ENCODE assay signal across 8 mouse cellular contexts in genomic region chr12:111007134-111008103, GRCm38 (mm10). TPM values are rescaled to one million over a fixed set of nuclear protein-coding genes. Genes with fewer than 3 reads are reported as not detected.
DNase-seq lines count a peak whose midpoint lies in the region; ATAC-seq lines count a peak whose summit lies in the region.

No protein-coding gene starts in this region.

- H3K36me3 ChIP-seq in forebrain, embryonic 10.5 days (replicated peaks) = no peaks in the 10 kb centered on the region
- no peaks in the 10 kb centered on the region for H3K36me3 ChIP-seq in forebrain, embryonic 14.5 days (ENCODE audit: control insufficient read depth, insufficient read depth, low read length)
- H3K36me3 ChIP-seq in heart, embryonic 13.5 days = no peaks in the 10 kb centered on the region
- H3K36me3 ChIP-seq in limb, embryonic 15.5 days = no peaks in the 10 kb centered on the region
- no peaks in the 10 kb centered on the region for H3K36me3 ChIP-seq in stomach, embryonic 15.5 days

- H3K27ac ChIP-seq in forebrain, embryonic 10.5 days = peak overlapping the region; percentile 63
- no peak overlapping the region for H3K27ac ChIP-seq in forebrain, embryonic 14.5 days (ENCODE audit: low read depth, low read length)
- H3K27ac ChIP-seq in heart, embryonic 13.5 days (replicated peaks) = peak overlapping the region; percentile 44
- peak overlapping the region; percentile 75 for H3K27ac ChIP-seq in limb, embryonic 15.5 days
- peak overlapping the region; percentile 81 for H3K27ac ChIP-seq in stomach, embryonic 15.5 days

- no peak overlapping the region for H3K9ac ChIP-seq in forebrain, embryonic 14.5 days (ENCODE audit: low read length)
- peak overlapping the region; percentile 12; the same call in 1 of the 2 replicates for H3K9ac ChIP-seq in heart, embryonic 13.5 days
- H3K9ac ChIP-seq in limb, embryonic 15.5 days = no peak overlapping the region
- no peak overlapping the region for H3K9ac ChIP-seq in stomach, embryonic 15.5 days

- H3K4me3 ChIP-seq in forebrain, embryonic 10.5 days = no peak overlapping the region
- no peak overlapping the region for H3K4me3 ChIP-seq in forebrain, embryonic 14.5 days (ENCODE audit: low read depth, low read length)
- no peak overlapping the region for H3K4me3 ChIP-seq in heart, embryonic 13.5 days
- H3K4me3 ChIP-seq in limb, embryonic 15.5 days = no peak overlapping the region
- no peak overlapping the region for H3K4me3 ChIP-seq in stomach, embryonic 15.5 days (replicated peaks)

- ATAC-seq in forebrain, embryonic 14.5 days = no peak
- ATAC-seq in activated CD4-positive, CD25-positive, alpha-beta regulatory T cell, adult 4 months = peak; percentile 97
- ATAC-seq in heart, embryonic 13.5 days (ENCODE audit: extremely low read depth, insufficient number of reproducible peaks, low FRiP score, low TSS enrichment) = peak; percentile 4; the same call in 1 of the 2 replicates
- ATAC-seq in limb, embryonic 15.5 days (ENCODE audit: insufficient number of reproducible peaks, low FRiP score, low TSS enrichment, low read depth) = no peak
- peak; percentile 64 for ATAC-seq in stomach, embryonic 15.5 days (ENCODE audit: insufficient read depth, low FRiP score, low read depth)
- no peak for ATAC-seq in frontal cortex, adult (ENCODE audit: low TSS enrichment)

- H3K27me3 ChIP-seq in forebrain, embryonic 10.5 days (ENCODE audit: poor library complexity, severe bottlenecking) = no peaks in the 10 kb centered on the region
- H3K27me3 ChIP-seq in forebrain, embryonic 14.5 days (replicated peaks; ENCODE audit: control insufficient read depth, insufficient read depth, low read length) = no peaks in the 10 kb centered on the region
- H3K27me3 ChIP-seq in heart, embryonic 13.5 days (replicated peaks) = no peaks in the 10 kb centered on the region
- H3K27me3 ChIP-seq in limb, embryonic 15.5 days = no peaks in the 10 kb centered on the region
- H3K27me3 ChIP-seq in stomach, embryonic 15.5 days (replicated peaks) = no peaks in the 10 kb centered on the region

- no peak for DNase-seq in forebrain, embryonic 10.5 days (ENCODE audit: extremely low spot score, low spot score)
- DNase-seq in forebrain, embryonic 14.5 days (ENCODE audit: low spot score) = no peak
- no peak for DNase-seq in frontal cortex, adult 2 months (ENCODE audit: extremely low spot score in 1 of 2, low spot score in 1 of 2)

- H3K4me1 ChIP-seq in forebrain, embryonic 10.5 days = peaks cover 34% of the 10 kb centered on the region
- H3K4me1 ChIP-seq in forebrain, embryonic 14.5 days (ENCODE audit: control insufficient read depth, insufficient read depth, low read length) = peaks cover 4% of the 10 kb centered on the region
- H3K4me1 ChIP-seq in heart, embryonic 13.5 days = peaks cover 53% of the 10 kb centered on the region
- H3K4me1 ChIP-seq in limb, embryonic 15.5 days = peaks cover 48% of the 10 kb centered on the region
- H3K4me1 ChIP-seq in stomach, embryonic 15.5 days = peaks cover 40% of the 10 kb centered on the region

- no peaks in the 10 kb centered on the region for H3K9me3 ChIP-seq in forebrain, embryonic 10.5 days
- H3K9me3 ChIP-seq in forebrain, embryonic 14.5 days (replicated peaks; ENCODE audit: control insufficient read depth, low read length) = no peaks in the 10 kb centered on the region
- peaks cover 1% of the 10 kb centered on the region; the same call in 1 of the 2 replicates for H3K9me3 ChIP-seq in heart, embryonic 13.5 days
- no peaks in the 10 kb centered on the region for H3K9me3 ChIP-seq in limb, embryonic 15.5 days
- H3K9me3 ChIP-seq in stomach, embryonic 15.5 days = no peaks in the 10 kb centered on the region

- WGBS in forebrain, embryonic 10.5 days = 81% methylated on average over 14 of the region's 14 CpGs
- WGBS in forebrain, embryonic 14.5 days = 76% methylated on average over 14 of the region's 14 CpGs
- WGBS in heart, embryonic 13.5 days = 49% methylated on average over 14 of the region's 14 CpGs
- WGBS in limb, embryonic 15.5 days = 65% methylated on average over 14 of the region's 14 CpGs
- 49% methylated on average over 14 of the region's 14 CpGs for WGBS in stomach, embryonic 15.5 days

- H3K4me2 ChIP-seq in forebrain, embryonic 14.5 days (ENCODE audit: low read length) = no peak overlapping the region
- H3K4me2 ChIP-seq in heart, embryonic 13.5 days = no peak overlapping the region
- no peak overlapping the region for H3K4me2 ChIP-seq in limb, embryonic 15.5 days
- no peak overlapping the region for H3K4me2 ChIP-seq in stomach, embryonic 15.5 days

RNA-seq across cellular contexts. Expression of gene Ankrd9, which starts 28.6 kb away (rescaled TPM):
- 20.4 and 20.8 TPM in 2 replicates for polyA plus RNA-seq in forebrain, embryonic 10.5 days (2016; fragmentation: Nextera tagmentation; extraction: Ambion mirVana)
- 6.0 and 7.2 TPM in 2 replicates for polyA plus RNA-seq in forebrain, embryonic 14.5 days (2014; fragmentation: Nextera tagmentation; extraction: Ambion mirVana)
- 1 to 10 TPM in 1 of 2 experiments, under 1 TPM in 1; 0.74 to 1.2 TPM for polyA plus RNA-seq in activated CD4-positive, CD25-positive, alpha-beta regulatory T cell, adult 4 months (2017; shearing (Covaris generic))
- 13.5 and 13.7 TPM in 2 replicates for polyA plus RNA-seq in heart, embryonic 13.5 days (2015; fragmentation: Nextera tagmentation; extraction: Ambion mirVana)
- polyA plus RNA-seq in limb, embryonic 15.5 days (2015; fragmentation: Nextera tagmentation; extraction: Ambion mirVana) = 16.4 and 20.0 TPM in 2 replicates
- 16.6 and 20.9 TPM in 2 replicates for polyA plus RNA-seq in stomach, embryonic 15.5 days (2015; fragmentation: Nextera tagmentation; extraction: Ambion mirVana)
- polyA plus RNA-seq in frontal cortex, adult 2 months (2012; rRNA removed) = 25.5 and 30.5 TPM in 2 replicates

RNA-seq across cellular contexts. Expression of gene Rcor1, which starts 31.7 kb away (rescaled TPM):
- 7.0 and 8.4 TPM in 2 replicates for polyA plus RNA-seq in forebrain, embryonic 10.5 days (2016; fragmentation: Nextera tagmentation; extraction: Ambion mirVana)
- polyA plus RNA-seq in forebrain, embryonic 14.5 days (2014; fragmentation: Nextera tagmentation; extraction: Ambion mirVana) = 8.5 and 9.7 TPM in 2 replicates
- 10 to 100 TPM; 14.7 to 15.9 TPM for polyA plus RNA-seq in activated CD4-positive, CD25-positive, alpha-beta regulatory T cell, adult 4 months (2017; shearing (Covaris generic))
- polyA plus RNA-seq in heart, embryonic 13.5 days (2015; fragmentation: Nextera tagmentation; extraction: Ambion mirVana) = 5.4 and 6.7 TPM in 2 replicates
- 12.3 and 13.5 TPM in 2 replicates for polyA plus RNA-seq in limb, embryonic 15.5 days (2015; fragmentation: Nextera tagmentation; extraction: Ambion mirVana)
- 11.6 and 12.3 TPM in 2 replicates for polyA plus RNA-seq in stomach, embryonic 15.5 days (2015; fragmentation: Nextera tagmentation; extraction: Ambion mirVana)
- 13.4 and 14.4 TPM in 2 replicates for polyA plus RNA-seq in frontal cortex, adult 2 months (2012; rRNA removed)

Comparison
In these comparisons a context has a peak if more than half of its experiments do, and no peak if none do; other contexts are left out.
1. ATAC-seq: peak in activated CD4-positive, CD25-positive, alpha-beta regulatory T cell, adult 4 months (single experiment), heart, embryonic 13.5 days (single experiment) and stomach, embryonic 15.5 days (single experiment); none in forebrain, embryonic 14.5 days (single experiment), limb, embryonic 15.5 days (single experiment) and frontal cortex, adult (single experiment).